Mouse (Mus musculus): ENCODE results near the gene Ms4a3. TPM values are rescaled to one million over a fixed set of nuclear protein-coding genes. Genes with fewer than 3 reads are reported as not detected.

Ms4a3 gene
- polyA plus RNA-seq, 1 experiment from 2014 or later: not detected

GRCm38 (mm10) chr19:11617983-11618382 lies 22.7 kb downstream of the Ms4a3 start:
- ATAC-seq (replicated peaks): no peak
- no peaks in the 10 kb centered on the region for H3K4me1 ChIP-seq
- no peak overlapping the region for H3K4me3 ChIP-seq
- no peaks in the 10 kb centered on the region for H3K9me3 ChIP-seq
- no peak overlapping the region for H3K4me2 ChIP-seq (replicated peaks)
- H3K9ac ChIP-seq (replicated peaks): no peak overlapping the region
- H3K36me3 ChIP-seq: no peaks in the 10 kb centered on the region
- no peaks in the 10 kb centered on the region for H3K27me3 ChIP-seq
- no peak overlapping the region for H3K27ac ChIP-seq (replicated peaks)

DNA sequence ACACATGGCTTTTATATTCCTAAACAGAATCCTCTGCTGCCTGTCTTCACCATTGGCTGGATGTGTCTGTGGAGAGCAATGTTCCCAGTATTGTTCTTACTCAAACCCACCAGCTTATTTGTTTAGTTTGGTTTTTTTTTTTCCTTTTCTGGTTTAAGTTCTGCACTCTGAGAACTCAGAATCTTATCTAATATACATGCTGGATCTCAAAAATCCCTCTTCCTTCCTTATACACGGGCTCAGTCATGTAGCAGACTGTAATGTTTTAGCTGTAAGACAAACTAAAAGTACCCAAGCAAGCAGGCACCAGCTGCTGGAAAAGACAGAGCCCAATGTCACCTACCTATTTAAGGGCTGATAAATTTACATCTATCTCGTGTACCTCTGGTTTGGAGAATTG lies 25.8 kb downstream of the Ms4a3 start:
- Histone ChIP-seq H3K27ac (replicated peaks) (no peak overlapping the region), H3K9ac (replicated peaks) (no peak overlapping the region), H3K27me3 (no peaks in the 10 kb centered on the region), H3K4me1 (no peaks in the 10 kb centered on the region), H3K4me2 (replicated peaks) (no peak overlapping the region), H3K4me3 (no peak overlapping the region), H3K36me3 (no peaks in the 10 kb centered on the region), H3K9me3 (no peaks in the 10 kb centered on the region)
- ATAC-seq (replicated peaks): no peak
- 65% methylated on average over 2 of the region's 2 CpGs for WGBS

GRCm38 (mm10) chr19:11613776-11614443 lies 26.7 kb downstream of the Ms4a3 start:
- Histone ChIP-seq H3K4me2 (replicated peaks) (no peak overlapping the region), H3K9ac (replicated peaks) (no peak overlapping the region), H3K27ac (replicated peaks) (no peak overlapping the region), H3K9me3 (no peaks in the 10 kb centered on the region), H3K4me3 (no peak overlapping the region), H3K27me3 (no peaks in the 10 kb centered on the region), H3K36me3 (no peaks in the 10 kb centered on the region), H3K4me1 (no peaks in the 10 kb centered on the region)
- ATAC-seq (replicated peaks): no peak
- 77% methylated on average over 8 of the region's 8 CpGs for WGBS

DNA sequence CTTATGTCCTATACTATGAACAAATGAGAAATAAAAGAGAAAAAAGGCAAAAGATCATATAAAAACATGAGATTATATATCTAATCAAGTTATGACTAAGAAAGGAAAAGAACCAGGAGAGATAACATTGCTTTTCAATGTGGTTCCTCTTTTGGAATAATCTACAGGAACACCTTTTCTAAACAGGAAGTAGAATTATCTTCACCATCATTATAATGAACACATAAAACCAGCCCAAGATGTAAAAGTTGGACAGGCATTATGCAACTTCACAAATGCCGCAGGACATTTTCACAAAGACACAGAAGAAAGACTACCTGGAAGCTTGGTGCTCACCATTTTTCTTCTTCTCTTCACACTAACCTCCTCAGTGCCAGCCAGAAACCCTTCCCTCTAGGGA lies 27.6 kb downstream of the Ms4a3 start:
- H3K9me3 ChIP-seq: no peaks in the 10 kb centered on the region
- 93% methylated on average over 1 of the region's 1 CpGs for WGBS
- no peak overlapping the region for H3K9ac ChIP-seq (replicated peaks)
- ATAC-seq (replicated peaks): no peak
- no peaks in the 10 kb centered on the region for H3K36me3 ChIP-seq
- no peak overlapping the region for H3K27ac ChIP-seq (replicated peaks)
- H3K4me1 ChIP-seq: no peaks in the 10 kb centered on the region
- no peak overlapping the region for H3K4me2 ChIP-seq (replicated peaks)
- no peak overlapping the region for H3K4me3 ChIP-seq
- no peaks in the 10 kb centered on the region for H3K27me3 ChIP-seq

DNA sequence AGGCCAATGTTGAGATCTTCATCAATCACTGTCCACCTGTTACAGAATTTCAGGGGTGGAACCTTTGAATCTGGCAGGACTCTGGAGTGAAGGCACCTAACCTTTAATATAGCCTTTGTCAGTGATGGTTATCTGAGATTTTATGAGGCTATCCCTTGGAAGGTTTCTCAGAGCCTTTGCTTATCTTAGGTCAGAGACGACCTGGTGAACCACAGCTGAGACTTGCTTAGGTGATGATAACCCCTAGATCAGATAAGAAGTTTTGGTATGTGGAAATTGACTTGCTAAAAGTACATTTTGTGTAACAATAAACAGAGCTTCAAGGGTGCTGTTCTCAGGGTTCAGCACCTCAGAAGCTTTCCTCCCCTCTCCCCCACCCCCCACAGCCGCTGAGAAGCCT lies 28.4 kb downstream of the Ms4a3 start:
- Histone ChIP-seq H3K36me3 (no peaks in the 10 kb centered on the region), H3K27me3 (no peaks in the 10 kb centered on the region), H3K4me3 (no peak overlapping the region), H3K4me2 (replicated peaks) (no peak overlapping the region), H3K4me1 (no peaks in the 10 kb centered on the region), H3K27ac (replicated peaks) (no peak overlapping the region), H3K9me3 (no peaks in the 10 kb centered on the region), H3K9ac (replicated peaks) (no peak overlapping the region)
- 59% methylated on average over 2 of the region's 2 CpGs for WGBS
- ATAC-seq (replicated peaks): no peak

DNA sequence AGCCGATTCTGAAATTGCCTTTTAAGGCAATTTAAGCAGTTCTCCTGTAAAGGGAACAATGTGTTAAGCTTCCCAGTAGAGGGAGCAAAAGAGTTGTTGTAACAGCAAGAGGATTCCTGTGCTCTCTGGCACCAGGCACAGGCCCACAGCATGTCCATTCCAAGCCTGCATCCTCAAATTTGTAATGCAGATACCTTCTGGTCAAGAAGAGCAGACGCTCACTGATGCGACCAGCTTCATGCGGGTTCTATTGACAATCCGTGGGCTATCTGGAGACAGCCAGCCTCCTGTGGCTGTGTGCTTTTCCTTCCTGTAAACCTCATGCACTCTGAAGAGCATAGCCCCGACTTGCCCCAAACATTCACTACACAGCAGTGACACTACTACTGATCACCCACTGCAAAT lies 29.1 kb downstream of the Ms4a3 start:
- Histone ChIP-seq H3K9ac (replicated peaks) (no peak overlapping the region), H3K36me3 (no peaks in the 10 kb centered on the region), H3K4me1 (no peaks in the 10 kb centered on the region), H3K27ac (replicated peaks) (no peak overlapping the region), H3K4me2 (replicated peaks) (no peak overlapping the region), H3K4me3 (no peak overlapping the region), H3K27me3 (no peaks in the 10 kb centered on the region), H3K9me3 (no peaks in the 10 kb centered on the region)
- WGBS: 32% methylated on average over 6 of the region's 6 CpGs
- peak; percentile 80 for ATAC-seq (replicated peaks)

- no peak overlapping the region for H3K4me3 ChIP-seq
- H3K9me3 ChIP-seq: no peaks in the 10 kb centered on the region
- no peaks in the 10 kb centered on the region for H3K27me3 ChIP-seq
- no peak overlapping the region for H3K4me2 ChIP-seq (replicated peaks)
- no peaks in the 10 kb centered on the region for H3K4me1 ChIP-seq
- 10% methylated on average over 1 of the region's 1 CpGs for WGBS
- H3K27ac ChIP-seq (replicated peaks): no peak overlapping the region
- H3K36me3 ChIP-seq: no peaks in the 10 kb centered on the region
- no peak overlapping the region for H3K9ac ChIP-seq (replicated peaks)
- ATAC-seq (replicated peaks): 0 out of 2 replicates have a peak, but pooled peaks have one; percentile 46
These were observed 32.5 kb downstream of the Ms4a3 start for GRCm38 (mm10) chr19:11608172-11608571.

- ATAC-seq (replicated peaks): no peak
- 91% methylated on average over 2 of the region's 2 CpGs for WGBS
- Histone ChIP-seq H3K4me1 (no peaks in the 10 kb centered on the region), H3K27me3 (no peaks in the 10 kb centered on the region), H3K9ac (replicated peaks) (no peak within 1 kb of the TSS), H3K36me3 (no peaks in the 10 kb centered on the region), H3K27ac (replicated peaks) (no peak within 1 kb of the TSS), H3K4me3 (no peak within 1 kb of the TSS), H3K4me2 (replicated peaks) (no peak within 1 kb of the TSS), H3K9me3 (no peaks in the 10 kb centered on the region)
These were observed 36.0 kb downstream of the Ms4a3 start, which contains the start of gene Ms4a6d for GRCm38 (mm10) chr19:11604603-11605002. Gene Ms4a6d, minus strand, starts transcription at chr19:11604849.

DNA sequence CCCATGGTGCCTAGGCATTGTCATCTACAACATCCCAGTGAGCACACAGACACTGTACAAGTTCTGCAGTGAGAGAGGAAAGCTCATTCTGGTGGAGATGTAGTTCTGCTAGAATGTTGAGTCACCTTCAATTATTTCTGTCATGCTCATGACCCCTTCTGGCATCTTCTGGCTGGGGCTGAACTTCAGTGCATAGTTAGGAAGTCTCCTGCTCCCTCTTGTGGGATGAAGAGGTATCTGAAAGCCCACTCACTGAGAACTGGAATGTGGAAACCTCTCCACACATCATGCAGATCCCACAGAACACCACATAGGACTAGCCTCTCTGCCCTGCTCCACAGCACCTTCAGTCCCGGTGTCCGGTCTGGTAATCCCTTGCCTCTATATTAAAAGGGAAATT lies 38.6 kb downstream of the Ms4a3 start:
- WGBS: 89% methylated on average over 2 of the region's 2 CpGs
- H3K9ac ChIP-seq (replicated peaks): no peak overlapping the region

GRCm38 (mm10) chr19:11601349-11601748 lies 39.3 kb downstream of the Ms4a3 start:
- ATAC-seq (replicated peaks): no peak
- no peaks in the 10 kb centered on the region for H3K9me3 ChIP-seq
- H3K9ac ChIP-seq (replicated peaks): no peak overlapping the region
- no peak overlapping the region for H3K4me3 ChIP-seq
- H3K27ac ChIP-seq (replicated peaks): no peak overlapping the region
- 89% methylated on average over 3 of the region's 3 CpGs for WGBS
- no peaks in the 10 kb centered on the region for H3K4me1 ChIP-seq
- no peaks in the 10 kb centered on the region for H3K36me3 ChIP-seq
- no peak overlapping the region for H3K4me2 ChIP-seq (replicated peaks)
- H3K27me3 ChIP-seq: no peaks in the 10 kb centered on the region

More for the DNA sequence above, 38.6 kb downstream of the Ms4a3 start:
- Histone ChIP-seq H3K27me3 (no peaks in the 10 kb centered on the region), H3K4me2 (replicated peaks) (no peak overlapping the region), H3K4me3 (no peak overlapping the region), H3K27ac (replicated peaks) (no peak overlapping the region), H3K9me3 (no peaks in the 10 kb centered on the region), H3K4me1 (no peaks in the 10 kb centered on the region), H3K36me3 (no peaks in the 10 kb centered on the region)
- ATAC-seq (replicated peaks): no peak

- Histone ChIP-seq H3K9me3 (no peaks in the 10 kb centered on the region), H3K4me3 (no peak overlapping the region), H3K4me2 (replicated peaks) (no peak overlapping the region), H3K27me3 (no peaks in the 10 kb centered on the region), H3K9ac (replicated peaks) (no peak overlapping the region), H3K36me3 (no peaks in the 10 kb centered on the region), H3K27ac (replicated peaks) (no peak overlapping the region), H3K4me1 (no peaks in the 10 kb centered on the region)
- ATAC-seq (replicated peaks): no peak
- 79% methylated on average over 2 of the region's 2 CpGs for WGBS
These were observed 50.7 kb downstream of the Ms4a3 start for GRCm38 (mm10) chr19:11589891-11590449.

GRCm38 (mm10) chr19:11589205-11589604 lies 51.4 kb downstream of the Ms4a3 start:
- no peak for ATAC-seq (replicated peaks)
- H3K4me3 ChIP-seq: no peak overlapping the region
- no peak overlapping the region for H3K9ac ChIP-seq (replicated peaks)
- H3K27me3 ChIP-seq: no peaks in the 10 kb centered on the region
- H3K36me3 ChIP-seq: no peaks in the 10 kb centered on the region
- H3K4me1 ChIP-seq: no peaks in the 10 kb centered on the region
- 74% methylated on average over 4 of the region's 4 CpGs for WGBS
- H3K9me3 ChIP-seq: no peaks in the 10 kb centered on the region
- no peak overlapping the region for H3K4me2 ChIP-seq (replicated peaks)
- H3K27ac ChIP-seq (replicated peaks): no peak overlapping the region
